Mouse (Mus musculus): Measurements from ENCODE around the gene Rlbp1.

DNA sequence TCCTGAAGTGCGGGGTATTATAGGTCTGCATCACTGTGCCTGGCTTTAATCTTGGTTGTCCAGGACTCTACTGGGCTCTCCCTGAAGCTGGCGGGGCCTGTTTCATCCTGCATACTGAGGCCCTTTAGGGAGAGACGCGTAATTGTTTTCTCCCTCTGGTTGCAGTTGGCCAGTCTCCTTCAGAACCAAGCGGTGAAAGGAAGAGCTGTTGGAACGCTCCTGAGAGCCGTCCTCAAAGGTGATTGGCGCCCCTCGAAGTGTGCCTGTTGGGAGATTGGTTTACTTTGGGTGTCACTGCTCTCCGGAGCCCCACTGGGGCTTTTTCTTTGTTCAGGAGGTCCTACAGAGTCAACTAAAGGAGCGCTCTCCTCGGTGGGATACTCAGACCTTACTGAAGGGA, 12.1 kb upstream of the Rlbp1 start:
- TF ChIP-seq SMC3 (IDR thresholded peaks at IDR 0.05; ENCODE audit: low read depth, low read length) (no peak), POLR2A (IDR thresholded peaks at IDR 0.05; ENCODE audit: control insufficient read depth in 1 of 2, insufficient read depth in 1 of 2, low read depth in 1 of 2, low read length in 2 of 2, poor library complexity in 1 of 2) (no peak), MAX (IDR thresholded peaks at IDR 0.05; ENCODE audit: low read length) (no peak), JUND (IDR thresholded peaks at IDR 0.05; ENCODE audit: low read depth, low read length) (no peak), CTCF (IDR thresholded peaks at IDR 0.05 in 2 of 3, conservative IDR thresholded peaks at IDR 0.05 in 1 of 3; ENCODE audit: control insufficient read depth in 1 of 3, insufficient read depth in 1 of 3, low read depth in 2 of 3, low read length in 3 of 3, poor library complexity in 1 of 3, severe bottlenecking in 1 of 3) (no peak), MAFK (IDR thresholded peaks at IDR 0.05; ENCODE audit: borderline replicate concordance, low read depth, low read length) (no peak), KAT2A (conservative IDR thresholded peaks at IDR 0.05; ENCODE audit: low read depth, low read length) (no peak), USF1 (IDR thresholded peaks at IDR 0.05; ENCODE audit: low read depth, low read length) (no peak), TAL1 (IDR thresholded peaks at IDR 0.05; ENCODE audit: low read length) (no peak), MEF2A (IDR thresholded peaks at IDR 0.05; ENCODE audit: extremely low read depth, insufficient replicate concordance, low read depth, low read length, poor library complexity, severe bottlenecking) (no peak), ZKSCAN1 (IDR thresholded peaks at IDR 0.05; ENCODE audit: low read depth, low read length) (no peak), UBTF (IDR thresholded peaks at IDR 0.05; ENCODE audit: borderline replicate concordance, insufficient read depth, low read depth, low read length) (no peak), CHD1 (IDR thresholded peaks at IDR 0.05; ENCODE audit: low read depth, low read length) (no peak)
